Mouse (Mus musculus): ENCODE measurements around the gene Mn1. TPM values are rescaled to one million over a fixed set of nuclear protein-coding genes. Genes with fewer than 3 reads are reported as not detected.

The Mn1 gene
- polyA plus RNA-seq, 1 experiment = 0.23 TPM

DNA sequence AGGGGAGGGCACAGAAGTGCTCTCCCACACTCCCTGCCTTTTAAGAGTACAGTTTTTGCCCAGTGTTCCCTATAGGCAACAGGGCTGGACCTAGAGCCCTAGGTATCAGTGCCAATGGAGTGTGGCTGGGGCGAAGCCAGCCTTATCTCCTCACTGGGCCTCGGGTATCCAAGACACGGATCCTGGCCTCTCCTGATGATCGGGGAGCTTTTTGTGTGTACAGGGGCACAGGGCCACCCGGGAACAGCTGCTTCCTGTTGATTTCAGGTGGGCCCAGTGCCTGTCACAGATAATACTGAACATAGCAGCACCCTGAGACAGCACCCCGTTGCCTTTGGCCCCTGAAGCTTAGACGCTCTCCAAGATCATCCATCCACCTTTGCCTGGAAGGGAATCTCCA is 19.1 kb downstream of the Mn1 start:
- Histone ChIP-seq H3K4me3 (ENCODE audit: control insufficient read depth, low read depth, low read length) (no peak overlapping the region), H3K27ac (ENCODE audit: control insufficient read depth, insufficient read depth, low read depth, low read length) (no peak overlapping the region), H3K36me3 (ENCODE audit: control insufficient read depth, insufficient read depth, low read length) (no peaks in the 10 kb centered on the region), H3K27me3 (ENCODE audit: control insufficient read depth, insufficient read depth, low read length) (no peaks in the 10 kb centered on the region), H3K4me1 (ENCODE audit: control insufficient read depth, insufficient read depth, low read length) (no peaks in the 10 kb centered on the region)
- TF ChIP-seq POLR2A (IDR thresholded peaks at IDR 0.05; ENCODE audit: control insufficient read depth, low read depth, low read length) (no peak), CTCF (IDR thresholded peaks at IDR 0.05; ENCODE audit: control insufficient read depth, insufficient read depth, insufficient replicate concordance, low read depth, low read length) (no peak)

DNA sequence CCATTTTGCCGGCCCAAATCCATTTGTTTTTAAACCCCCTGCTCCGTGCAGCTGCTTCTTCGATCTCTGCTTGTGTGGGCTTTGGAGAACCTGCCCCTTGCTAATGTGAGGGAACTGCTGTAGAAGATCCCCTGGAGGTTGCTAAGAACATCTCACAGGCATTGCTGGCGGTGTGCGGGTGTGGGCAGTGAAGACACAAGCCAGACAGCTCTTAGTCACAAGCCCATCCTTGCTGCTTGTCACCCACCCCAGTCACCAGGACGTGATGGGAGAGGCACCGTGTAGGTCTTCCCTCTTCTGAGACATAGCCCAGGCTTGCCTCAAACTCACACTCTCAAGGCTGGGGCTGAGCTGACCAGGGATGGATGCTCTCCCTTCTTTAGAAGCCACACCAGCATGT is 20.0 kb downstream of the Mn1 start:
- no peaks in the 10 kb centered on the region for H3K4me1 ChIP-seq (ENCODE audit: control insufficient read depth, insufficient read depth, low read length)
- H3K36me3 ChIP-seq (ENCODE audit: control insufficient read depth, insufficient read depth, low read length) = no peaks in the 10 kb centered on the region
- no peak overlapping the region for H3K4me3 ChIP-seq (ENCODE audit: control insufficient read depth, low read depth, low read length)
- H3K27ac ChIP-seq (ENCODE audit: control insufficient read depth, insufficient read depth, low read depth, low read length) = no peak overlapping the region
- TF ChIP-seq CTCF (IDR thresholded peaks at IDR 0.05; ENCODE audit: control insufficient read depth, insufficient read depth, insufficient replicate concordance, low read depth, low read length) = no peak
- TF ChIP-seq POLR2A (IDR thresholded peaks at IDR 0.05; ENCODE audit: control insufficient read depth, low read depth, low read length) = no peak
- no peaks in the 10 kb centered on the region for H3K27me3 ChIP-seq (ENCODE audit: control insufficient read depth, insufficient read depth, low read length)

DNA sequence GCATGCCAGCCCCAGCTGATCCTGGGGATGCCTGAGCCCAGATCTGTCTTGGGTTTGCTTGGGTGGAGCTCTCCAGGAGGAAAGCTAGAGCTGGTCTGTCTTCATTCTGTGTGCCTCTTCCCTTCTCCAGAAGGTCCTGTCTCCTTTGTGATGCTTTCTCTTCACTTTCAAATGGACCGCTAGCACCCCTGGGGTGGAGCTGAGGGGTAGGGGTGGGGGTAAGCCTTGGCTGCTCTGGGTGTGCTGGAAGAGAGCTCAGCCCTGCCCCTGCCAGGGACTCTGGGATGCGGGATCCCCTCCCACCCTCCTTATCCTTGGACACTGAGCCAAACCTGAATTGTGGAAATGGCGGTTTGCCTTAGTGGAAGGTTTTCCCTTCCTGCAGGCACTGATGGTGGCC is 21.2 kb downstream of the Mn1 start:
- Histone ChIP-seq H3K36me3 (ENCODE audit: control insufficient read depth, insufficient read depth, low read length) (no peaks in the 10 kb centered on the region), H3K4me1 (ENCODE audit: control insufficient read depth, insufficient read depth, low read length) (no peaks in the 10 kb centered on the region), H3K27me3 (ENCODE audit: control insufficient read depth, insufficient read depth, low read length) (no peaks in the 10 kb centered on the region), H3K4me3 (ENCODE audit: control insufficient read depth, low read depth, low read length) (no peak overlapping the region), H3K27ac (ENCODE audit: control insufficient read depth, insufficient read depth, low read depth, low read length) (no peak overlapping the region)
- TF ChIP-seq CTCF (IDR thresholded peaks at IDR 0.05; ENCODE audit: control insufficient read depth, insufficient read depth, insufficient replicate concordance, low read depth, low read length) (no peak), POLR2A (IDR thresholded peaks at IDR 0.05; ENCODE audit: control insufficient read depth, low read depth, low read length) (no peak)

DNA sequence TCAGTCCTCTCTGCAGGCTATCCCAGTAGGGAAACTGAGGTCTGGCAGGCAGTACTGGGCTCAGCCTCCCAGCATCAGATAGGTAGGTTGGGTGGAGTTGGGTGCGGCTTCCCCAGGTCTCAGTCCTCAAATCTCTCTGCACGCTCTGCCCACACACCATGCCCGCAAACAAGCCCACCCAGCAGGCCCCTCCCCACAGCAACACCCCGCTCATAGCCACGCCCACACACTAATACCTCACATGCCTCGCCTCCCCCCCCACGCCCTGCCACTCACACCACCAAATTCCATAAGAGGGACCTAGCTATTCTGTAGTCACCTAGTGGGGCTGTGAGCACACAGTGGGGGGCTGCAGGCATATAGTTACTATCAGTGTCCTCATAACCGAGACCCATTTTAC is 21.7 kb downstream of the Mn1 start:
- TF ChIP-seq CTCF (IDR thresholded peaks at IDR 0.05; ENCODE audit: control insufficient read depth, insufficient read depth, insufficient replicate concordance, low read depth, low read length) (no peak), POLR2A (IDR thresholded peaks at IDR 0.05; ENCODE audit: control insufficient read depth, low read depth, low read length) (no peak)
- H3K4me1 ChIP-seq (ENCODE audit: control insufficient read depth, insufficient read depth, low read length) = no peaks in the 10 kb centered on the region
- H3K27me3 ChIP-seq (ENCODE audit: control insufficient read depth, insufficient read depth, low read length) = no peaks in the 10 kb centered on the region
- H3K36me3 ChIP-seq (ENCODE audit: control insufficient read depth, insufficient read depth, low read length) = no peaks in the 10 kb centered on the region
- H3K27ac ChIP-seq (ENCODE audit: control insufficient read depth, insufficient read depth, low read depth, low read length) = no peak overlapping the region
- H3K4me3 ChIP-seq (ENCODE audit: control insufficient read depth, low read depth, low read length) = no peak overlapping the region

DNA sequence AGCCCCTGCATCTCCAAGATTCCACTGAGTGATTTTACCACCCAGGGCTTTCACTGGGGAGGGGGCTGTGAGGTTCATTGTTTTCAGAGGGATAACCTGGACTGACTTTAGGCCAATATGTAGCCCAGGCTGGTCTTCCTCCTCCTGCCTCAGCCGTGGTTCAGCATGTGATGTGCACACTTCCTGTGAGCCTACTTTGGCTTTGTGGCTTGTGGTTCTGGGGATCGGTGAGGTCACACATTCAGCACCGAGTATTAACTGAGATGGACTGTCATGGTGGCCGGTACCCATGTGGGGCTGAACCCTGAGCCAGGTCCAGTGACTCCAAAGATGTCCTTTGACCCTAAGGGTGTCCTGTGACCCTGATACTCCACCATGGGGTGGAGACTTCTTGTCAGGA is 23.1 kb downstream of the Mn1 start:
- H3K27ac ChIP-seq (ENCODE audit: control insufficient read depth, insufficient read depth, low read depth, low read length) = no peak overlapping the region
- no peak overlapping the region for H3K4me3 ChIP-seq (ENCODE audit: control insufficient read depth, low read depth, low read length)
- H3K27me3 ChIP-seq (ENCODE audit: control insufficient read depth, insufficient read depth, low read length) = no peaks in the 10 kb centered on the region
- H3K4me1 ChIP-seq (ENCODE audit: control insufficient read depth, insufficient read depth, low read length) = no peaks in the 10 kb centered on the region
- H3K36me3 ChIP-seq (ENCODE audit: control insufficient read depth, insufficient read depth, low read length) = no peaks in the 10 kb centered on the region
- TF ChIP-seq CTCF (IDR thresholded peaks at IDR 0.05; ENCODE audit: control insufficient read depth, insufficient read depth, insufficient replicate concordance, low read depth, low read length) (no peak), POLR2A (IDR thresholded peaks at IDR 0.05; ENCODE audit: control insufficient read depth, low read depth, low read length) (no peak)

DNA sequence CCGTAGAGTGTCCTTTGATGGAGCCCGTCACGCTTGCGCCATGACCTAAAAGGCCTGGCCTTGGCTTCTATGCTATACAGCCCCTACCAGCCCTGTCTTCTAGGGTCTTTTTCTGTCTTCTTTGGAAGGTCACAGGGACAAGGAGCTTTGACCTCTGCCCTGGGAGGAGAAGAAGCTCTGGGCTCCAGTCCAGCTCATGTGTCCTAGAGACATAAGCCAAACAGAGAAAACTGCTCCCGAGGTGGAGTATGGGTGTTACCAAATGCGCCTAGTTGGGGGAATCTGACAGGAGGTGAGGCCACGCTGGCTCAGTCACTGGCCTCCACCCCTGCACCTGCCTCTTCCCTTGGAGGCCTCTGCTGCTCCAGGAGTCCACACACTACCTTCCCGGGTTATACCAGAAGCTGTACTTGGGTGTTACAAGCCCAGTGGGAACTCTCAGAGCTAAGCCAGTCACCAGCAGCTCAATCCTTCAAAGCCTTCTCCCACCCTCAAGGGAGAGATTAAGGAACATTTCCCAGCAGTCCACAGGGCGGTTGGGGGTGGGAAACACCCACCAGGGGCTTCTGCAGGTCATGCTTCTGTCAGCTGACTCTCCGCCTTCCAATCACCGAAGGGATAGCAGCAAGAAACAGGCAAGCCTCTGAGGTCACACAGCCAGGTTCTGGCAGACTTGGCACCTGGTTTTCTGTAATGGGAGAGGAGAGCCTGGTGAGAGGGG is 25.1 kb downstream of the Mn1 start:
- no peak overlapping the region for H3K27ac ChIP-seq (ENCODE audit: control insufficient read depth, insufficient read depth, low read depth, low read length)
- no peak overlapping the region for H3K4me3 ChIP-seq (ENCODE audit: control insufficient read depth, low read depth, low read length)
- no peaks in the 10 kb centered on the region for H3K27me3 ChIP-seq (ENCODE audit: control insufficient read depth, insufficient read depth, low read length)
- no peaks in the 10 kb centered on the region for H3K36me3 ChIP-seq (ENCODE audit: control insufficient read depth, insufficient read depth, low read length)
- TF ChIP-seq POLR2A (IDR thresholded peaks at IDR 0.05; ENCODE audit: control insufficient read depth, low read depth, low read length) = no peak
- no peak for TF ChIP-seq CTCF (IDR thresholded peaks at IDR 0.05; ENCODE audit: control insufficient read depth, insufficient read depth, insufficient replicate concordance, low read depth, low read length)
- H3K4me1 ChIP-seq (ENCODE audit: control insufficient read depth, insufficient read depth, low read length) = no peaks in the 10 kb centered on the region

DNA sequence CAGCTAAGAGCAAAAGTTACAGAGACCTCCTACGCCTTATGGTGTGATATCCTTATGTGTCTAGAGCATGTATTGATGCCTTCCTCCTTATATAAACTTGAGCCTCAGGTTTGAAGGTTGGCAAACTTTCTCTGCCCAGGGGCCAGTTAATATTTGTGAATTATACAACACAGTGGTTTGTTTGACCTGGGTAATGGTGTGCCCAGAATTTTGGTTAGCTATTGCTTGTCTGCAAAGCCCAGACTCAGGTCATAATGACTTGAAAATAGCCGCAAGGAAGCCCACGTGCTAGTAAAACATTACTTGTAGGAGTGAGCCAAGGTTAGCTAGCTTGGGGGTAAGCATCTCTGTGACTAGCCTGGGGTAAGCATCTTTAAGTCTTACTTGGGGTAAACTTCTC is 26.5 kb downstream of the Mn1 start:
- Histone ChIP-seq H3K36me3 (ENCODE audit: control insufficient read depth, insufficient read depth, low read length) (no peaks in the 10 kb centered on the region), H3K4me1 (ENCODE audit: control insufficient read depth, insufficient read depth, low read length) (no peaks in the 10 kb centered on the region), H3K4me3 (ENCODE audit: control insufficient read depth, low read depth, low read length) (no peak overlapping the region)

More for the DNA sequence above, 26.5 kb downstream of the Mn1 start:
- no peak overlapping the region for H3K27ac ChIP-seq (ENCODE audit: control insufficient read depth, insufficient read depth, low read depth, low read length)
- H3K27me3 ChIP-seq (ENCODE audit: control insufficient read depth, insufficient read depth, low read length) = no peaks in the 10 kb centered on the region
- TF ChIP-seq CTCF (IDR thresholded peaks at IDR 0.05; ENCODE audit: control insufficient read depth, insufficient read depth, insufficient replicate concordance, low read depth, low read length) (no peak), POLR2A (IDR thresholded peaks at IDR 0.05; ENCODE audit: control insufficient read depth, low read depth, low read length) (no peak)

All from testis, adult 2 months (tissue).